Mouse (Mus musculus) heart, embryonic 13.5 days (tissue): ENCODE data around the gene 1700001O22Rik. TPM values are rescaled to one million over a fixed set of nuclear protein-coding genes. Genes with fewer than 3 reads are reported as not detected.
A peak's percentile ranks its signal among the peaks of the same experiment; 100 is the strongest.

Experiments used
- ATAC-seq: fragments of 200-750 bp; cut with Nextera tagmentation; 2 replicates; pipeline ENCODE4 v1.8.0; 2017; ENCODE audit warnings: moderate TSS enrichment; ENCODE audit not compliant: insufficient number of reproducible peaks, low FRiP score, low TSS enrichment; ENCODE audit errors: extremely low read depth
- H3K27ac ChIP-seq: fragments of 300-500 bp; sonication (generic); replicated peaks from 2 replicates; pipeline ENCODE4 v1.5.1; 2015; ENCODE audit warnings: moderate library complexity, mild to moderate bottlenecking, inconsistent platforms
- H3K27me3 ChIP-seq: fragments of 300-500 bp; sonication (generic); replicated peaks from 2 replicates; pipeline ENCODE4 v1.6.1; 2015; ENCODE audit warnings: mild to moderate bottlenecking, inconsistent platforms
- H3K36me3 ChIP-seq: fragments of 300-500 bp; sonication (generic); 2 replicates; pipeline ENCODE4 v1.6.1; 2015; ENCODE audit warnings: mild to moderate bottlenecking, inconsistent platforms
- H3K4me1 ChIP-seq: fragments of 300-500 bp; sonication (generic); 2 replicates; pipeline ENCODE4 v1.6.1; 2015; ENCODE audit warnings: inconsistent platforms
- H3K4me2 ChIP-seq: fragments of 300-500 bp; sonication (generic); 2 replicates; pipeline ENCODE4 v1.6.1; 2015; ENCODE audit warnings: inconsistent platforms, mild to moderate bottlenecking, moderate library complexity
- H3K4me3 ChIP-seq: fragments of 300-500 bp; sonication (generic); 2 replicates; pipeline ENCODE4 v1.5.1; 2015; ENCODE audit warnings: moderate library complexity, mild to moderate bottlenecking, inconsistent platforms
- H3K9ac ChIP-seq: fragments of 300-500 bp; sonication (generic); 2 replicates; pipeline ENCODE4 v1.6.1; 2015; ENCODE audit warnings: inconsistent platforms, mild to moderate bottlenecking, moderate library complexity
- H3K9me3 ChIP-seq: fragments of 300-500 bp; sonication (generic); 2 replicates; pipeline ENCODE4 v1.6.1; 2016; ENCODE audit warnings: inconsistent platforms
- WGBS: fragments of 180-500 bp; shearing (Covaris S2); methylation state at CpG from one replicate; pipeline ENCODE4 v1.1.7; 2015; ENCODE audit warnings: mixed read lengths; 5-methylcytosine and 5-hydroxymethylcytosine counted together
- polyA plus RNA-seq: library from polyadenylated mRNA; unstranded; fragments of >200 nt; fragmentation: Nextera tagmentation; extraction: Ambion mirVana; gene quantifications from 2 replicates; pipeline ENCODE4 v1.2.1, GENCODE M21; 2015

The 1700001O22Rik gene
- polyA plus RNA-seq, 1 experiment from 2014 or later, result 1.7 TPM

- Histone ChIP-seq H3K4me2 (no peak overlapping the region), H3K27me3 (no peaks in the 10 kb centered on the region), H3K9me3 (no peaks in the 10 kb centered on the region), H3K36me3 (peaks cover 54% of the 10 kb centered on the region), H3K4me3 (no peak overlapping the region), H3K4me1 (peaks cover 35% of the 10 kb centered on the region), H3K9ac (peak overlapping the region; percentile 33; the same call in 1 of the 2 replicates), H3K27ac (no peak overlapping the region)
- 73% methylated on average over 7 of the region's 7 CpGs for WGBS
- ATAC-seq, result no peak
Observed at GRCm38 (mm10) chr2:30810573-30810972, 7.1 kb upstream of the 1700001O22Rik start.

DNA sequence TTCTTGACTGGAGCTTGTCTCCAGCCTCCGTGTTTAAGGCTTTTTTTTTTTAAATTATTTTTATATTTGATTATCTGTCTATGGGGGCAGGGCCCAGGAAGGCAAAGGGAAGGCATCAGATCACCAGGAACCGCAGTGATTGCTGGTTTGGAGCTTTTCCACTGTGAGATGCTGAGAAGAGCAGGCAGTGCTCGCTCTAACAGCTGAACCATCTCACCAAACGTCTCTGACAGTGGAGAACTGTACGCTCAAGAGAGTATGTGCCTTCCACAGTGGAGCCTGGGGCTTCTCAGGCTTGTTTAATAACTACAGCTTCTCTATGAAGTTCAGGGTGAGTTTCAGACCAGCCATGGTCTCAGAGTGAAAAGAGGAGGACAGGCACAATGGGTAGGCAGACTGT is 6.0 kb upstream of the 1700001O22Rik start:
- no peak overlapping the region for H3K27ac ChIP-seq
- ATAC-seq, result no peak
- peak overlapping the region; percentile 56 for H3K9ac ChIP-seq
- H3K4me3 ChIP-seq, result peak overlapping the region; percentile 91
- H3K4me1 ChIP-seq, result peaks cover 35% of the 10 kb centered on the region
- H3K27me3 ChIP-seq, result no peaks in the 10 kb centered on the region
- H3K4me2 ChIP-seq, result peak overlapping the region; percentile 90
- peaks cover 43% of the 10 kb centered on the region for H3K36me3 ChIP-seq
- H3K9me3 ChIP-seq, result no peaks in the 10 kb centered on the region
- 74% methylated on average over 5 of the region's 5 CpGs for WGBS

- Histone ChIP-seq H3K27ac (peak overlapping the region; percentile 91), H3K27me3 (peaks cover 6% of the 10 kb centered on the region; the same call in 1 of the 2 replicates), H3K4me3 (peak overlapping the region; percentile 91), H3K4me2 (peak overlapping the region; percentile 90), H3K4me1 (peaks cover 35% of the 10 kb centered on the region), H3K9ac (peak overlapping the region; percentile 97), H3K9me3 (no peaks in the 10 kb centered on the region), H3K36me3 (peaks cover 31% of the 10 kb centered on the region)
- WGBS, result 2% methylated on average over 10 of the region's 10 CpGs
- no peak for ATAC-seq
Observed at GRCm38 (mm10) chr2:30808296-30808655, 4.8 kb upstream of the 1700001O22Rik start.

- peak; percentile 100 for ATAC-seq
Observed at GRCm38 (mm10) chr2:30807648-30808295, 4.3 kb upstream of the 1700001O22Rik start, which contains the start of gene Ntmt1. Gene Ntmt1, plus strand, starts transcription at chr2:30807826.

DNA sequence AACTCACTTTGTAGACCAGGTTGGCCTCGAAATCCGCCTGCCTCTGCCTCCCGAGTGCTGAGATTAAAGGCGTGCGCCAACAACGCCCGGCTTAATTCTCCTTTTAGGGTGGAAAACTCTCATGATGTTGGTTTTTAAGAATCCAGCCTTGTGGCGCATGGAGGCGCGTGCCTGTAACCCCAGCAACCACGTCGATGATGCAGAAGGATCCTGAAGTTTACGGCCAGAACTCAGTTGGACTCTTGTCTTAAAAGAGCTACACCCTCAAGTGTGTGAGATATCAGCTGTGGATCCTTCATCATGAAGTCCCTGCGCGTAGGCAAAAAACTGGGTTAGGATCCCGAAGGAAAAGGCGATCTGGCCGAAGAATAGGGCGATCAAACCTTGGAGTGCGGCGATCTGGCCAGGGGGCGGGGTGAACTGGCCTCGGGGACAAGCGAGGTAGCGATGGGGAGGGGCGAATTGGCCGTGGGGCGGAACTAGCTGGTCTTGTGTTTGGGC is 3.7 kb upstream of the 1700001O22Rik start:
- H3K36me3 ChIP-seq, result peaks cover 20% of the 10 kb centered on the region
- ATAC-seq, result no peak
- WGBS, result 7% methylated on average over 28 of the region's 28 CpGs

More at GRCm38 (mm10) chr2:30807648-30808295, 4.3 kb upstream of the 1700001O22Rik start, which contains the start of gene Ntmt1:
- Histone ChIP-seq H3K27ac (peak within 1 kb of the TSS; percentile 91), H3K27me3 (peaks cover 11% of the 10 kb centered on the region; the same call in 1 of the 2 replicates), H3K4me3 (peak within 1 kb of the TSS; percentile 91), H3K4me1 (peaks cover 35% of the 10 kb centered on the region), H3K9me3 (no peaks in the 10 kb centered on the region), H3K9ac (peak within 1 kb of the TSS; percentile 97), H3K36me3 (peaks cover 26% of the 10 kb centered on the region), H3K4me2 (peak within 1 kb of the TSS; percentile 90)
- WGBS, result under 1% methylated on average over 38 of the region's 44 CpGs

GRCm38 (mm10) chr2:30805983-30806382 is 2.5 kb upstream of the 1700001O22Rik start:
- Histone ChIP-seq H3K4me2 (no peak overlapping the region), H3K9ac (no peak overlapping the region), H3K27me3 (peaks cover 25% of the 10 kb centered on the region), H3K27ac (no peak overlapping the region), H3K4me3 (no peak overlapping the region), H3K36me3 (0 out of 2 replicates have a peak, but pooled peaks cover 11% of the 10 kb centered on the region), H3K4me1 (peaks cover 45% of the 10 kb centered on the region), H3K9me3 (no peaks in the 10 kb centered on the region)
- ATAC-seq, result no peak
- 94% methylated on average over 2 of the region's 2 CpGs for WGBS

More for the DNA sequence above, 3.7 kb upstream of the 1700001O22Rik start:
- H3K27me3 ChIP-seq, result peaks cover 13% of the 10 kb centered on the region
- H3K9me3 ChIP-seq, result no peaks in the 10 kb centered on the region
- peak overlapping the region; percentile 91 for H3K4me3 ChIP-seq
- peak overlapping the region; percentile 80 for H3K27ac ChIP-seq
- H3K4me1 ChIP-seq, result peaks cover 35% of the 10 kb centered on the region
- H3K4me2 ChIP-seq, result peak overlapping the region; percentile 90
- H3K9ac ChIP-seq, result peak overlapping the region; percentile 85

- peak; percentile 54; the same call in 1 of the 2 replicates for ATAC-seq
Observed at GRCm38 (mm10) chr2:30801067-30801852, 2.2 kb downstream of the 1700001O22Rik start.

GRCm38 (mm10) chr2:30800671-30801066 is 2.8 kb downstream of the 1700001O22Rik start:
- Histone ChIP-seq H3K9ac (peak overlapping the region; percentile 80), H3K27me3 (peaks cover 63% of the 10 kb centered on the region), H3K27ac (no peak overlapping the region), H3K9me3 (no peaks in the 10 kb centered on the region), H3K36me3 (no peaks in the 10 kb centered on the region), H3K4me1 (peaks cover 31% of the 10 kb centered on the region), H3K4me2 (peak overlapping the region; percentile 90), H3K4me3 (peak overlapping the region; percentile 60)
- WGBS, result 28% methylated on average over 7 of the region's 7 CpGs
- ATAC-seq, result no peak

More at GRCm38 (mm10) chr2:30801067-30801852, 2.2 kb downstream of the 1700001O22Rik start:
- Histone ChIP-seq H3K9me3 (no peaks in the 10 kb centered on the region), H3K4me2 (peak overlapping the region; percentile 90), H3K9ac (peak overlapping the region; percentile 80), H3K4me3 (peak overlapping the region; percentile 60), H3K27me3 (peaks cover 63% of the 10 kb centered on the region), H3K27ac (no peak overlapping the region), H3K4me1 (peaks cover 25% of the 10 kb centered on the region), H3K36me3 (no peaks in the 10 kb centered on the region)
- WGBS, result under 1% methylated on average over 77 of the region's 77 CpGs

- no peak overlapping the region for H3K9ac ChIP-seq
- H3K36me3 ChIP-seq, result no peaks in the 10 kb centered on the region
- H3K9me3 ChIP-seq, result no peaks in the 10 kb centered on the region
- ATAC-seq, result no peak
- no peak overlapping the region for H3K27ac ChIP-seq
- WGBS, result 75% methylated on average over 3 of the region's 3 CpGs
- peaks cover 39% of the 10 kb centered on the region for H3K4me1 ChIP-seq
- H3K4me3 ChIP-seq, result no peak overlapping the region
- peaks cover 63% of the 10 kb centered on the region for H3K27me3 ChIP-seq
- no peak overlapping the region for H3K4me2 ChIP-seq
Observed at GRCm38 (mm10) chr2:30799456-30799855, 4.0 kb downstream of the 1700001O22Rik start.

GRCm38 (mm10) chr2:30796382-30796781 is 7.1 kb downstream of the 1700001O22Rik start:
- Histone ChIP-seq H3K27ac (peak overlapping the region; percentile 51), H3K9me3 (no peaks in the 10 kb centered on the region), H3K4me1 (peaks cover 34% of the 10 kb centered on the region), H3K9ac (peak overlapping the region; percentile 69), H3K4me3 (peak overlapping the region; percentile 12; the same call in 1 of the 2 replicates), H3K36me3 (no peaks in the 10 kb centered on the region), H3K4me2 (peak overlapping the region; percentile 56), H3K27me3 (peaks cover 42% of the 10 kb centered on the region)
- ATAC-seq, result no peak; the same call in 1 of the 2 replicates
- WGBS, result 6% methylated on average over 11 of the region's 11 CpGs

DNA sequence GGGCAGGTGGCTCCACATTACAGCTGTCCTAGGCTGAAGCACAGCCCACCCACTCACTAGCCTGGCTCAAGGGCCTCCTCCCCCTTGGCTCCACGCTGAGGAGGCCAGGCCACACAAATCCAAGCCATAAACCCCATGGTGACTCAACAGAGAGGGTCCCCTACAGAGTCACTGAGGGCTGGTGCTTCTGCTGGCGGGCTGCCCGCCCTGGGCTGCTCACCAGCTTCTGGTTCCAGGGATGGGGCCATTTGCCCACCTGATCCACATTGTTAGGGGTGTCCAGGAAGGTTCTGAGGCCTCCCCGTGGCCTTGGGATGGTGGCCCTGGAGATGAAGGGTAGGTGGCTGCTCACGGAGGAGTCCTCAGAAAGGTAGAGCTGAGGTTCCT is 7.6 kb downstream of the 1700001O22Rik start:
- H3K9me3 ChIP-seq, result no peaks in the 10 kb centered on the region
- peaks cover 37% of the 10 kb centered on the region for H3K27me3 ChIP-seq
- peak overlapping the region; percentile 56 for H3K4me2 ChIP-seq
- peak overlapping the region; percentile 51 for H3K27ac ChIP-seq
- H3K4me1 ChIP-seq, result peaks cover 29% of the 10 kb centered on the region
- peak overlapping the region; percentile 69 for H3K9ac ChIP-seq
- WGBS, result 72% methylated on average over 5 of the region's 5 CpGs
- H3K36me3 ChIP-seq, result no peaks in the 10 kb centered on the region
- H3K4me3 ChIP-seq, result no peak overlapping the region
- ATAC-seq, result no peak
